Mouse (Mus musculus) hindbrain, embryonic 10.5 days (tissue): ENCODE data around the gene Prkn. TPM values are rescaled to one million over a fixed set of nuclear protein-coding genes. Genes with fewer than 3 reads are reported as not detected.

Experiments used
- DNase-seq: peaks from one replicate; pipeline ENCODE4 v3.0.0-alpha.2; 2017; ENCODE audit warnings: low spot score
- H3K27ac ChIP-seq: fragments of 300-500 bp; sonication (generic); 2 replicates; pipeline ENCODE4 v1.5.1; 2016; ENCODE audit warnings: mild to moderate bottlenecking, moderate library complexity
- H3K27me3 ChIP-seq: fragments of 300-500 bp; sonication (generic); 2 replicates; pipeline ENCODE4 v1.6.1; 2016; ENCODE audit warnings: mild to moderate bottlenecking; ENCODE audit not compliant: poor library complexity, insufficient read depth, severe bottlenecking
- H3K36me3 ChIP-seq: fragments of 300-500 bp; sonication (generic); 2 replicates; pipeline ENCODE4 v1.6.1; 2016; ENCODE audit warnings: mild to moderate bottlenecking, moderate library complexity
- H3K4me1 ChIP-seq: fragments of 300-500 bp; sonication (generic); replicated peaks from 2 replicates; pipeline ENCODE4 v1.6.1; 2016; ENCODE audit warnings: mild to moderate bottlenecking
- H3K4me3 ChIP-seq: fragments of 300-500 bp; sonication (generic); 2 replicates; pipeline ENCODE4 v1.5.1; 2016; ENCODE audit warnings: mild to moderate bottlenecking, moderate library complexity
- H3K9me3 ChIP-seq: fragments of 300-500 bp; sonication (generic); 2 replicates; pipeline ENCODE4 v1.6.1; 2016; ENCODE audit warnings: mild to moderate bottlenecking, moderate library complexity
- WGBS: fragments of 180-500 bp; shearing (Covaris S2); methylation state at CpG from one replicate; pipeline ENCODE4 v1.1.7; 2016; 5-methylcytosine and 5-hydroxymethylcytosine counted together
- polyA plus RNA-seq: library from polyadenylated mRNA; unstranded; fragments of >200 nt; fragmentation: Nextera tagmentation; extraction: Ambion mirVana; gene quantifications from 2 replicates; pipeline ENCODE4 v1.2.1, GENCODE M21; 2016

Prkn gene
- polyA plus RNA-seq: 1.2 TPM in 2 replicates

DNA sequence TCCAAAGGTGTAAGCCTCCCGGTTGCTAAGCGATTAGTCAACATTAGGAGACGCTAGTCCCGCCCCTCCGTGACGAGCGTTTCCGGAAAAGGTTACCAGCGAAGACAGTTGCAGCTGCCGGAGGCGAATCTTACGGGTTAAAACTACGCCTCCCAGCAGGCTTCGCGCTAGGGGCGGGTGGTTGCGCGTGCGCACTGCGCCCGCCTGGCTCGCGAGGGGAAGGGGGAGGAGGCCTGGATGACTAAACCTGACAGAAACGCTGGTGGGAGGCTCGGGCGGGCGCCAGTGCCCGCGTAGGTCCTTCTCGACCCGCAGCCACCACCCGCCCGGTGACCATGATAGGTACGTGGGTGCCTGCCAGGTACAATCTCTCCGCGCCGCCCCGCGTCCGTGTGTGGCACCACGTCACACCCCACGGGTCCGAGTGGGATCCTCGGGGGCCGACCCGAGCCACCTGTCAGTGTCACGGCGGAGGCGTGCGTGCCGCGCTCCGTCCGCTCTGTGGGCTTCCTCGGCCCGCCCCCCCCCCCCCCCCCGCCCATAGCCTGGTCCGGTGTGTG lies at the start of gene Prkn, which contains the start of gene Pacrg:
Gene Prkn, plus strand, starts transcription at position 237 of the 560 bp plus-strand sequence.
Gene Pacrg, minus strand, starts transcription at position 164 of the 560 bp plus-strand sequence.
- H3K27me3 ChIP-seq: no peaks in the 10 kb centered on the region
- peak; percentile 98 for DNase-seq
- WGBS: under 1% methylated on average over 57 of the region's 58 CpGs
- peak within 1 kb of the TSS; percentile 85 for H3K4me3 ChIP-seq
- no peaks in the 10 kb centered on the region for H3K36me3 ChIP-seq
- H3K4me1 ChIP-seq: peaks cover 6% of the 10 kb centered on the region
- peak within 1 kb of the TSS; percentile 87 for H3K27ac ChIP-seq
- H3K9me3 ChIP-seq: no peaks in the 10 kb centered on the region

DNA sequence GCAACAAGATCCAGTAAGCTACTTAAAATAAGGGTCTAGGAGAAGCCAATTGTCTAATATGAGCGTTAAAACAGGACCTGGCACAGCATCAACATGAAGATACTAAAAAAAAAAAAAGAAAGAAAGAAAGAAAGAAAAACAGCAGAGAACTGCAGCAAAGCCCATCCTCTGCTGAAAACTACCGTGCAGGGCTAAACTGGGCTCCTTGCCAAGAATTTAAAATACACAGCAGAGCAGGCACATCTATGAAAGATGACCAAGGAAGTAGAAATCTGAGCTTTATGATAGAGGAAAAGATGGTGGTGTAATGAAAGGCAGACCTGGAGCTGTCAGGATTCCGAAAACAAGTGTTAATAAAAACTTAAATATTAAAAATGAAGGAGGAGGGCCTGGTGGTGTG lies 48.5 kb upstream of the Prkn start:
- no peaks in the 10 kb centered on the region for H3K36me3 ChIP-seq
- H3K27ac ChIP-seq: no peak overlapping the region
- no peak for DNase-seq
- 77% methylated on average over 3 of the region's 3 CpGs for WGBS
- H3K4me1 ChIP-seq: no peaks in the 10 kb centered on the region
- no peak overlapping the region for H3K4me3 ChIP-seq
- no peaks in the 10 kb centered on the region for H3K27me3 ChIP-seq
- H3K9me3 ChIP-seq: no peaks in the 10 kb centered on the region

DNA sequence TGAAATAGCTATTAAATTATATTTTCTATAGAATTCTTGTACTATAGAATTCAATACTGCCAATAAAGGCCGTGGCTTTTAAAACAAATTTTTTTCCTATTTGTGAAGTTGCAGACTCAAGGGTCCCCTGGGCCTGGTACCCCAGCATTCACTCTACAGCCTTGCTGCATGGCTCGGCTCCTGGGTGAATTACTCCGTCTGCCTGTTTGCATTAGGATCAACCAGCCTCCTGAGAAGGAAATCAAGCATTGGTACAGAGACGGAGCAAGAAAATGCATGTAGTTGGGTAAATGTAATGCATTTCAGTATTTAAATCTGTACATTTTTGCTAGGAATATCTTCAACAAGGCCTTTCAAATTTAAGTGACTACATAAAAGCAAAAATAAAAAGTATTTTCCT lies 33.5 kb upstream of the Prkn start:
- 85% methylated on average over 4 of the region's 4 CpGs for WGBS
- Histone ChIP-seq H3K36me3 (no peaks in the 10 kb centered on the region), H3K27ac (no peak overlapping the region), H3K27me3 (no peaks in the 10 kb centered on the region), H3K9me3 (no peaks in the 10 kb centered on the region), H3K4me1 (no peaks in the 10 kb centered on the region), H3K4me3 (no peak overlapping the region)
- DNase-seq: no peak

DNA sequence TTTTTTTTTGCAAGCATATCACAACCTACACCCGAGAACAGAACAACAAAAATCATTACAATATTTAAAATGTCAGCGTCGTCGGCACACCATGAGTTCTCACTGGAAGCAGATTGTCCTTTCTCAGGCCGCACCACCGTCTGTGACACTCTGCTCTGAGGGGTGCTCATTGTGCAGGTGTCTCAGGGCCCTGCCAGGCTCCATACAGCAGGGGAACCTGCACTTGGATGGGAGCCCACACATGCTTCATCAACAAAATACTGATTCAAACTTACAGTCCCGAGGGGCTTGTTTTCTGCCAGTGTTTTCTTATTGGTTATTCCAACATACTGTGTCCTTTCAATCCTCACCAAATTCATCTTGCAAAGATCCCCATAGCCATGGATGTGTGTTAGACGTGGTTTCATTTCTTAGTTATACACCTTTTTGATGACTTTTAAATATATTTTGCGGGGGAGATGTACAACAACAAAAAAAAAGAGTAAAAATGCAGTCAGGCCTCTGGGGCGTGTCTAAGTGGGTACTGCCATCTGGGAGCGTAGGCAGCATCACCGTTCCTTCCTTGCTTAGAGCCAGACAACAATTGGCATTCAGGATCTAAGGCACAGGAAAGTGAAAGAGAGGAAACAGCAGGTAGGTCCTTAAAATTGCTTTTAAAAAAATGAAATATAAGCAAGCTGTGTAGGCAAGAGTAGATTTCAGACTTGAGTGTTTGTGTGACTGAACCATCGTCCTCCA lies 32.8 kb upstream of the Prkn start:
- no peak overlapping the region for H3K27ac ChIP-seq

GRCm38 (mm10) chr17:10808571-10808970 lies 31.6 kb upstream of the Prkn start:
- 74% methylated on average over 2 of the region's 2 CpGs for WGBS
- DNase-seq: no peak
- Histone ChIP-seq H3K27ac (no peak overlapping the region), H3K9me3 (no peaks in the 10 kb centered on the region), H3K27me3 (no peaks in the 10 kb centered on the region), H3K36me3 (no peaks in the 10 kb centered on the region), H3K4me3 (no peak overlapping the region), H3K4me1 (no peaks in the 10 kb centered on the region)

More for the DNA sequence above, 32.8 kb upstream of the Prkn start:
- Histone ChIP-seq H3K27me3 (no peaks in the 10 kb centered on the region), H3K9me3 (no peaks in the 10 kb centered on the region), H3K4me3 (no peak overlapping the region), H3K4me1 (no peaks in the 10 kb centered on the region), H3K36me3 (no peaks in the 10 kb centered on the region)
- DNase-seq: no peak
- 86% methylated on average over 13 of the region's 13 CpGs for WGBS

- Histone ChIP-seq H3K36me3 (no peaks in the 10 kb centered on the region), H3K9me3 (no peaks in the 10 kb centered on the region), H3K4me1 (no peaks in the 10 kb centered on the region), H3K27ac (no peak overlapping the region), H3K27me3 (no peaks in the 10 kb centered on the region), H3K4me3 (no peak overlapping the region)
- DNase-seq: no peak
- 83% methylated on average over 4 of the region's 4 CpGs for whole genome bisulfite sequencing
Observed at GRCm38 (mm10) chr17:10818971-10819370, 21.2 kb upstream of the Prkn start.

- WGBS: 2% methylated on average over 20 of the region's 20 CpGs
- Histone ChIP-seq H3K9me3 (no peaks in the 10 kb centered on the region), H3K4me1 (peaks cover 6% of the 10 kb centered on the region), H3K36me3 (no peaks in the 10 kb centered on the region), H3K27ac (peak overlapping the region; percentile 87), H3K27me3 (no peaks in the 10 kb centered on the region), H3K4me3 (peak overlapping the region; percentile 85)
- DNase-seq: peak; percentile 62
Observed at GRCm38 (mm10) chr17:10840731-10841201, 582 bp downstream of the Prkn start.

DNA sequence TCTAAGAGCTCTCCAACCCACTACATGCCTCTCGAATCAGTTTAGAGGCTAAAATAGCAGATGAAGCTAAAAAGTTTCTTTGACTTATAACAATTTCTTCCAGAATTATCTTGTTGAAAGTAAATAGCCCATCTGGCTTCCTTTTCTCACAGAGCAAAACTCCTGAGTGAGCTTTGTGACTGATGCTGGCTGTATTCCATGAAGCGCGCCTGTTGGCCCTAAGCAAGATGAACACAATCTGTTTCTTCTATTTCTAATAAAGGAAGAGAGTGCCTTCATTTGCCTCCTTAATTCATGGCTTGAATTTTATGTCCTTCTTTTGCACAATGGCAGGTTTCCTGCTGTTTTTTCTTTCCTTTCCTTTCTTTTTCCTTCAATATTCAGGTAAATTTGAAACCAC lies 14.0 kb downstream of the Prkn start:
- 90% methylated on average over 3 of the region's 3 CpGs for WGBS

DNA sequence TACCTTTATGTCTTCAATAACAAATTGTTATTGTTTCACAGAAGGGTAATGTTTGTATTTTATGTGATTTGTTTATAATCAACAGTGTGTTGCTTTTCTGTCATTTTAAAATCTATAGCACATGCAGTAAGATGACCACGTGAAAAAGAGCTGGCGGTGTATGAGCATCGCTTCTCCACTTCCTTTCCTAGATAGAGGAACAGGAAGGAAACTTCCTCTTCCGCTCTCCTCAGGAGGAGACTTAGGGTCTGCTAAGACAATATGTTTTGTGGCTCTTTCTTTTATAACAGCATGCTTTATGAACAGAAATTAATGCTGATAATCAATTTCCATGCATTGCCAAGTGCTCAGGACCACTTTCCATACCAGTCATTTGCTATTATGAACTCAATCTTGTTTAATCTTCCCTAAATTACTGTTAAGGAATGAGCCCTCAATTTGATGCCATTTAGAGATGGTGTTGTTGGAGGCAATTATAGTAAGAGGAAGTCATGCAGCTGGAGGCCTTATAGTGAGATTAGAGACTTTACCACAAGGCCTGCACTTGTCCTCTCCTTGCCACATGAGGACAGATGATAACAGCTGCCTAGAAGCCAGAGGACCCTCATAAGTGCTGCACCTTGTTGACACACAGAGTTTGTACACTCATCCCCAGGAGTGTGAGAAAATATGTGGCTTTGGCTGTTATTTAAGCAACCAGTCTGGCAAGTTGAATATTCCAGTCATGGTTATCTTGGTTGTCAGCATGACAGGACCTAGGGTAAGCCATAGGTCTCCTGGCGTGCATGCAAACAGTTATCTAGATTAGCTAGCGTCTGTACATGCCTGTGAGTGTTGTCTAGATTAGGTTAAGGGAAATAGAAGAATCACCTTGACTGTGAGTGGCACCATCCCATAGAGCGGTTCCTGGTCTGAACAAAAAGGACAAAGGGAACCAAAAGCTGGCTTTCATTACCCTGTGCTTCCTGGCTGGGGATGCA lies 34.3 kb downstream of the Prkn start:
- DNase-seq: no peak
- H3K27ac ChIP-seq: no peak overlapping the region
- H3K4me1 ChIP-seq: no peaks in the 10 kb centered on the region
- no peaks in the 10 kb centered on the region for H3K9me3 ChIP-seq
- no peak overlapping the region for H3K4me3 ChIP-seq
- WGBS: 87% methylated on average over 7 of the region's 7 CpGs
- H3K27me3 ChIP-seq: no peaks in the 10 kb centered on the region
- H3K36me3 ChIP-seq: no peaks in the 10 kb centered on the region

More for the DNA sequence above, 14.0 kb downstream of the Prkn start:
- Histone ChIP-seq H3K4me1 (no peaks in the 10 kb centered on the region), H3K9me3 (no peaks in the 10 kb centered on the region), H3K36me3 (no peaks in the 10 kb centered on the region), H3K4me3 (no peak overlapping the region), H3K27me3 (no peaks in the 10 kb centered on the region), H3K27ac (no peak overlapping the region)
- DNase-seq: no peak

DNA sequence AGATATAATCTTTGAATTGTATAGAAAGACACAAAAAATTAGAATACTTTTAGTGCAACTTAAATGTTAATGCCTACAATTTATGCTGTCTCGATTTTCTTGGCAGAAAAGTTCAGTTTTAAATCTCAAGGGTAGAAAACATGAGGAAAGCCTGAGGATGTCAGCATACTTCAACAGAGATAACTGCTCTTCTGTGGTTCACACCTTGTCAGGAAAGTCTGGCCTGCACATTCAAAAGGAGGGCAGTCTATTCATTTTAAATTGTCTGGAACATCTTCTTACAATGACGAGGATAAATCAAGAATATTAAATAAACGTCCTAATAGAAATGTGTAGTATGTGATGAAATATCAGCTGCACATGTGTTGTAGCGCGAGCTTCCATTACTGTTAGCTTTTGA lies 38.8 kb downstream of the Prkn start:
- no peak overlapping the region for H3K4me3 ChIP-seq
- 89% methylated on average over 5 of the region's 5 CpGs for WGBS
- no peak for DNase-seq
- no peaks in the 10 kb centered on the region for H3K36me3 ChIP-seq
- no peaks in the 10 kb centered on the region for H3K4me1 ChIP-seq
- no peaks in the 10 kb centered on the region for H3K27me3 ChIP-seq
- H3K27ac ChIP-seq: no peak overlapping the region
- H3K9me3 ChIP-seq: no peaks in the 10 kb centered on the region

- Histone ChIP-seq H3K9me3 (no peaks in the 10 kb centered on the region), H3K36me3 (no peaks in the 10 kb centered on the region), H3K27me3 (no peaks in the 10 kb centered on the region), H3K4me3 (no peak overlapping the region), H3K4me1 (peaks cover 4% of the 10 kb centered on the region), H3K27ac (no peak overlapping the region)
- DNase-seq: no peak
- WGBS: 93% methylated on average over 1 of the region's 1 CpGs
Observed at GRCm38 (mm10) chr17:10882260-10882659, 42.1 kb downstream of the Prkn start.

- no peak overlapping the region for H3K4me3 ChIP-seq
- no peaks in the 10 kb centered on the region for H3K36me3 ChIP-seq
- H3K9me3 ChIP-seq: no peaks in the 10 kb centered on the region
- H3K27me3 ChIP-seq: no peaks in the 10 kb centered on the region
- DNase-seq: peak; percentile 29
- H3K27ac ChIP-seq: 0 out of 2 replicates have a peak overlapping the region, but pooled peaks have one; percentile 23
- WGBS: 14% methylated on average over 4 of the region's 4 CpGs
- H3K4me1 ChIP-seq: peaks cover 15% of the 10 kb centered on the region
Observed at GRCm38 (mm10) chr17:10887924-10888323, 47.7 kb downstream of the Prkn start.
